Mouse (Mus musculus): ENCODE data around the gene Grid1.

The Grid1 gene

GRCm38 (mm10) chr14:35110928-35111327 is 291.0 kb downstream of the Grid1 start:
- DNase-seq (ENCODE audit: low read depth in 2 of 2, low spot score in 2 of 2), result no peak

DNA sequence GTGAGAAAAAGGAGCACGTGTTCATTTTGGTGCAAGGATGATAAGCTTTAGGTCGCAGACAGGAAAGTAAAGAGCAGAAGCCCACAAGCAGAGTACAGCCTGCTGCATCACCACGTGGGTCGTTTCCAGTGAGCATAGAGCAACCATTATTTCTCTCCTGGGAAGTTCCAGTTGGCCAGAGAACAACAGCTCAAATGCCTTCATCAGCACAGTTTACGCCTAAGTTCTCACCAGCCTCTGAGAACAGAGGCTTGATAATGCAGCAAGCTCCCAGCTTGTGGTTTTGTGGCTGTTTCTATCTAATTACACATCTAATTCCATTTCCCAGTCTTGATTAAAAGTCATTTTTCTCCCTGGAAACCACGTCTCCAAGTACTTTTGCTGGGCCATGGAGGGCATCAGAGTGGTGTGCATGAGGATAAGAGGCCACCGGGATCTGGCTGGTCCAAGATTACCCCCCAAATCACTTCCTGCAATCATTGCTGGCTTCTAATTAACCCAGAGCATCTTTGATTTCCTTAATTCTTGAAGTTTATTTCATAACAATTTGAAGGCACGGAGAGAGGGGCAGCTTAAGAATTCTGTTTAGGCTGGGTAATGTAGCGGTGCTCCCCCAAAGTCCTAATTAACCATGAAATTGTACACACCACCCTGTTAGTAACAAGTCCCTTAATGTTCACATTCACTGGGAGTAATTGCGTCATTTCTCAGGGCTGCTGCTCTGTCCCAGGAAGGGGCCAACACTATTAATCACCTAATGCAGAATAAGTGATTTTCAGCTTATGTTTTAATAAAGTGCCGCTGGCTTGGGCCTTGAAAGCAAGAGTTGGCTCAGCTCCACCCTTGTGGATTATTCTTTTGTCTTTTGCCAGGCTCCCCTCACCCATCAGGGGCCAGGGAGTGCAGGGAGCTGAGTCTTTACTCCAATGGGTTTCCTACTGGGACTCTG is 292.7 kb downstream of the Grid1 start:
- no peak for DNase-seq (ENCODE audit: low read depth in 2 of 2, low spot score in 2 of 2)

- no peak for DNase-seq (ENCODE audit: low read depth in 2 of 2, low spot score in 2 of 2)
Measured at GRCm38 (mm10) chr14:35113276-35113645, 293.4 kb downstream of the Grid1 start.

DNA sequence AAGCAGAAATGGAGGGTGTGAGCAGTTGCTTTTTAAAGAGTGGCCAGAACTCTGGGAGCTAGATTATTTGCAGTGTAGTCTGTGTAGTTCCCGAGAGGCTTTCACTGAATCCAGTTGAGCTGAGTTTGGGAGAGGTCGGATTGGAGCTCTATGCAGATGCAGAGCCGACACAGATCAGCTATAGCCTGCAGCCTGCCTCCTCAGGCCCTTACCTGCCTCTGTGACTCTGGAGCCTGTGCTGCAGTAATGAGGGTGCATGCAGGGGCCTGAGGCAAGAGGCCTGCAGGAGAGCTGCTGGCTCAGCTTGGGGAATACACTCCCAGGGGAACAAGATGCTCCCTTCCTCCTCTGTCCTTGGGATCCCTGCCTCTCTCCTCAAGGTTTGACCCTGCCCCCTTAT is 296.0 kb downstream of the Grid1 start:
- DNase-seq (ENCODE audit: low read depth in 2 of 2, low spot score in 2 of 2), result no peak

DNA sequence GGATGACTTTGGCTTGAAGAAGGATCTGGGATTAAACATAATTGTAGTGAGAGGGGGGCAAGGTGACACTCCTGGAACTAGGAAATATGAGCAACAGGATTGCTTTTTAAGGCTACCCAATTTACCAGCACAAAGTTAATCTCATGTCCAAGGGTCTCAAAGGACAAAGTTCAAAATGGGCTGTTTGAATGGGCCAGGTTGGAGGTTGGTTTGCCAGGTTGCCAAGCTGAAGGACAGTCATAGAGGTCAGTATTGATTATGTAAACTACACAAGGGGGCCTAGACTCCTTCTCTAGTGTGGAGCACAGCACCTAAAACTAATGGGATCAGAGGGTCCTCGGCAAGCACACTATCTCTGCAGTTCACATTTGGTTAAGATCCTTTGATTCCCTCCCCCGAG is 300.2 kb downstream of the Grid1 start:
- DNase-seq (ENCODE audit: low read depth in 2 of 2, low spot score in 2 of 2), result no peak

DNA sequence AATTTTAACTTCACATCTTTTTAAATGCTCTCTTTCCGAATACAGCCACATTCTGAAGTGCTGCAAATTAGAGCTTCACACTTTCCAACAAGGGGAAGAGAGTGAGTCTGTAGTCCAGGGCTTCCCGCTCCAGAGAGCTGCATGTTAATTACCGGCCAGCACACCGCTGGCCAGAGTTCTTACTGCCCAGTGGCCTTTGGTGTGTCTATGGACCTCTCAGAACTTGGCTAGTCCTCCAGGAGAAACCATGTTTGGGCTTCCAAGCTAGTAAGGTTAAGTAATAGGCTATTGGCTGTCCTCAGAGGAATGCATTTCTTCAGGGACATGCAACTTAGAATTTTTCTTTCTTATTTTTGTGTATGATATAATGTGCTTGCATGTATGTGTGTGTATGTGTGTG is 301.0 kb downstream of the Grid1 start:
- no peak for DNase-seq (ENCODE audit: low read depth in 2 of 2, low spot score in 2 of 2)

DNA sequence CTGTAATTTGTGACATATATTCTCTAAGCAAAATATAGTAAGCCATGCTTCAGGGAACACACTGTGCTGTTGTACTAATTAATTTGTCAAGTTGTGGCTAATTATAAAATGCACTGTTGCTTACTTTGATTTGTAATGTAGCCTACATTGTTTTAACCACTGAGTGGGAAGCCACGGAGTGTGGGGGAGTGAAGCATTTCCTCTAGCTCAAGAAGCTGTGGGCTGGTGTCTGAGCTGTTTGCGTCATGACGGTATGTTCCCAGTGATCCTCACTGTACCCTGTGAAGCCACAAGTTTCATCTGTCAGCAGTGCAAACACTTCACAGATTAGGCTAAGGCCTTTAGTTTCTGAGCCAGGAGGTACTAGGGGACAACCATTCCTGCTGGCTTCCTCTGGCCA is 302.2 kb downstream of the Grid1 start:
- no peak for DNase-seq (ENCODE audit: low read depth in 2 of 2, low spot score in 2 of 2)

DNA sequence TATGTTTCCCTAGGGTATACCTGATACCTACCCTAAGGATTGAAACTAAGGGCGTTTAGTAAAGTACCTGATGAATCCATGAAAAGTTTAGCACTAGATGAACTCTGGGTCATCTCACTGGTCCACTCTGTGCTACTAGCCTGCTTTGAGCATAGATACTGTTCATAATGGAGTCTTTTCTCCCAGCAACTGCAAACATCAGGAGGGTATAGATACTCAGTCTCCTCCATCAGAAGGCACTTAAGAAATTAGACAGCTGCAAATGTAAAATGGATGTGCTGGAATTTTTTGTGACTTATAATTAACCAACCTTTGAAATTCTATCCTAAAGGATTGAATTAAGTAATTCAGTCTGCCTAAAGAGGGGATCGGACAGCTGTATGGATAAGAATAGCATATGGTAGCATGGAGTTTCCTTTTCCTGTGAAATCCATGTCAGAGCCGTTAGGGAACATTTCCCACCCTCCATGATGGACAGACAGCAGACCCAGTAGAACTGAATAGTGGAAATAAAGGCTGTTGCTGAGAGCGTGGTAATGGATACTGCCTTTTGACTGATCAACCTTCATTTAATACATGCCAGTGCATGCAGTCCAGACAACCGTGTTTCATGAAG is 303.5 kb downstream of the Grid1 start:
- no peak for DNase-seq (ENCODE audit: low read depth in 2 of 2, low spot score in 2 of 2)

DNA sequence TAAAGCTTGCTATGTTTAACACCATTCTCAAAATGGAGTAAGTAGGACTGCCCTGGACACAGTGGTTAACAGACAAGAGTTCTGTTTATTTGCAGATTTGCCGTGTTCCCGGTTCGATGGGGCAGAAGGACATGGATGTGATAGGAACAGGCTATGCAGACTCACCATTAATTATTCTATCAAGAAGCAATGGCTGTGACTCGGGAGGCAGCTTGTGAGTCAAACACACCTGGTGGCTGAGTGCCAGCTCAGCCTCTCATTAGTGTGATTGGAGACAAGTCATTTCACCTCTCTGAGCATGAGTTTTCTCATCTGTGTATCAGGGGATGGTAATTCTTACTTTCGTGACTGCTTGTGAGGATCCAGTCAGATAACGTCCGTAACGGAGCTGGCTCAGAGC is 307.7 kb downstream of the Grid1 start:
- no peak for DNase-seq (ENCODE audit: low read depth in 2 of 2, low spot score in 2 of 2)

DNA sequence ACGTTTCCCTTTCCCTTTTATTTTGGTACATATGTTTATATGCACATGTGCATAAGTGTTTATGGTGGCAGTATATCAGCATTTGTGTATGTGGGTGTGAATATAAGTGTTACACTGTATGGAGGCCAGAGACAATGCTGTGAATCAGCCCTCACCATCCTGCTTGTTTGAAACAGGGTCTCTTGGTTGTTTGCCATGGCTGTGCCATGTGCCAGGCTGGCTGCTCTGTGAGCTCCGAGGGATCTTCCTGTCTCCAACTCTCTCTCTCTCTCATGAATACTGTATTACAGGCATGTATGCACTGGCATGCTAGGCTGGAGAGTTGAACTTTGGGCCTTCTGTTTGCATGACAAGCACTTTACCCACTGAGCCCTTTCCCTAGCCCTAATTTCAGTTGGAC is 315.1 kb downstream of the Grid1 start:
- no peak for DNase-seq (ENCODE audit: low read depth in 2 of 2, low spot score in 2 of 2)

- DNase-seq (ENCODE audit: low read depth in 2 of 2, low spot score in 2 of 2), result no peak
Measured at GRCm38 (mm10) chr14:35138069-35138468, 318.2 kb downstream of the Grid1 start.

GRCm38 (mm10) chr14:35139824-35140223 is 319.9 kb downstream of the Grid1 start:
- DNase-seq (ENCODE audit: low read depth in 2 of 2, low spot score in 2 of 2), result no peak

DNA sequence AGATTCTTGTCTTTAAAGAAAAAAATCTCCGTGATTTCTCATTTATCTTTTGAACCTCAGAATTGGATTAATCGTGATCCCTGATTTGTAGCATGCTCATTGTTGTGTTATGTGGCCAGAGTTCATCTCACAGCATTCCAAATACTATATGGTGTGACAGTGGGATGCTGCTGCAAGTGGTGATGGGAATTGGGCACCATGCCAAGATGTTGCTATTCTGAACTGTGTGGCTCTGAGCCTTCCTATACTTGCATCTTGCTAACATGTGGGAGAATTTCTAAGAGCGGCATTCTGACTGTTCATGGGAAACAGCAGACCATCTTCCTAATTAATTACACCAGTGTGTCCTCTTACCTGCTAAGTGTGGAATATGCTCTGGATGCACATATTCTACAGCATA is 332.5 kb downstream of the Grid1 start:
- no peak for DNase-seq (ENCODE audit: low read depth in 2 of 2, low spot score in 2 of 2)

- no peak for DNase-seq (ENCODE audit: low read depth in 2 of 2, low spot score in 2 of 2)
Measured at GRCm38 (mm10) chr14:35153701-35154277, 333.9 kb downstream of the Grid1 start.

- DNase-seq (ENCODE audit: low read depth in 2 of 2, low spot score in 2 of 2), result no peak
Measured at GRCm38 (mm10) chr14:35154364-35154763, 334.5 kb downstream of the Grid1 start.

DNA sequence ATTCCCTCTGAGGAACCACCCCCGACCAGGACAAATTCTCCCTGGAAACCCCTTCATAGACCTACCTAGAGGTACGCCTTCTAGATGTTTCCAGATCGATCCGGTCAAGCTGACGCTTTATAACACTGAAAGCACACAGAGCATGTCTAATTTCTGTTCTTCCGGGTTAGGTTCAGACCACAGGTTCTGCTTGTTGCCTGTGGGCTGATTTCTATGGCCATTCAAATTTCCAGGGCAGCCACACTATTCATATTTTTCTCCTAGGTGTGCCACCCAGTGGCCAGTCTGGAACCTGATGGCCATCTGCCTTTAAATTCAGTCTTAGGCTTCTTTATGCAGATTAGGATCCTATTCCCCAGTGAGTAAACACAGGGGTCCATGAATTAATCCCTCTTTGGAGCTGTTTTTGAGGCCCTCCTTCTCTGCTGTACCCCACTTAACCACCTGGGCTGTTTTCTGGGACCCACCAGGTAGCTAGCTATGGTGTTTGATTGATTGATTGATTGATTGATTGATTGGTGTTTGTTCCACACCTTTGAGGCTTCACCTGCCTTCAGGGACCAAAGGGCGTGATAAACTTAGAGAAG is 337.3 kb downstream of the Grid1 start:
- no peak for DNase-seq (ENCODE audit: low read depth in 2 of 2, low spot score in 2 of 2)

DNA sequence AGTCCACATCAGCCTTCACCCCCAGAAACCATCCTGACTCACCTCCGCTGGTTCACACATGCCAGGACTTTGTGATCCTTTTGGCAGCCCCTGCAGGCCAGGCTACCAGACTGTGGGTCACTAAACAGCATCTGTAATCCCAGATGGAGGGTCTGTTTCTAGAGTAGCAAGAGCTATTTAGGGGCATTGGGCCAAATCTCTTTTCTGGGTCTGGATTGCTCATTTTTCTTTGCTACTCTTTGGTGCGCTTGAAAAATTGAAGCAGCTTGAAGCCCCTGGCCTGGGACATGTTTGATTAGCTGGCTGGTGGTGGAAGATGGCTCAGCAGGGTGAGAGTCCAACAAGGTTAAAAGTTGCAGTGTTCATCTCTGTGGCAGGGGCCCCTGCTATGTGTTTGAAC is 339.4 kb downstream of the Grid1 start:
- no peak for DNase-seq (ENCODE audit: low read depth in 2 of 2, low spot score in 2 of 2)

- DNase-seq (ENCODE audit: low read depth in 2 of 2, low spot score in 2 of 2), result no peak
Measured at GRCm38 (mm10) chr14:35167451-35167850, 347.5 kb downstream of the Grid1 start.

GRCm38 (mm10) chr14:35173861-35174260 is 354.0 kb downstream of the Grid1 start:
- DNase-seq (ENCODE audit: low read depth in 2 of 2, low spot score in 2 of 2), result no peak

GRCm38 (mm10) chr14:35176021-35176420 is 356.1 kb downstream of the Grid1 start:
- no peak for DNase-seq (ENCODE audit: low read depth in 2 of 2, low spot score in 2 of 2)

DNA sequence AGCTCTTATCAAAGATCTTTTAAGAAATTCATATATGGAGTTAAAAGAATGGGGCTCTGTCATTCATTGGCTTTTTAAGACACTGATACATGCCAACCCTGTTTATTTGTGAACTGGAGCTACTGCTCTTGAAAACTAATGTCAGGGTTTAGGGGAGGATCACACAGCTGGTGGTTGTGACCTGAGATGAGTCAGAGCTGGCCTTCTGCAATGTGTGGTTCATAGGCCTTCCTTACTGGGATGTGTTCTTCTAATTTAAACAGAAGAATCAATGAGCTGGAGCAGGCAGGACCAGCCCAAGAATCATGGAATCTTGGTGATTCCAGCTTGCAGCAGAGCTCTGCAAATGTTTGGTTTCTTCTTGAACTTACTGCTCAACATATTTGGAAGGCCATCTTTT is 359.2 kb downstream of the Grid1 start:
- no peak for DNase-seq (ENCODE audit: low read depth in 2 of 2, low spot score in 2 of 2)

DNA sequence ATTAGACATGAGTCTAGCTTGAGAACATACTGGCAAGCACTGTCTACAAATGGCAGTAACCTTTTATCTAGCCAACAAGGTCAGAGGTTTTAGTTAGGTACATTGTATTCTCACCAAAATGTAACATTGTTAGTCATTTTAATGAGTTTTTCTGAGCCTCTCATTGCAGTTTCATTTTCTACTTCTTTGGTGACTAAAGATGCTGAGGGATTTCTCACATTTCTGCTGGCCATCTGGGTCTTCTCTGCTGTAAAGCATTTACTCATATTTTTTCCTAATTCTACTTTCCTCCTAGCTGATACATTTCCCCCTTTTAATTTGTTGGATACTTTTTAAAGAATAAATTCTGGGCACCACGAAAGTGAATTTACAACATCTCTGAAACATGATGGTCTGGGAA is 365.5 kb downstream of the Grid1 start:
- DNase-seq (ENCODE audit: low read depth in 2 of 2, low spot score in 2 of 2), result no peak
